Mouse (Mus musculus): ENCODE results near the gene Idi2. TPM values are rescaled to one million over a fixed set of nuclear protein-coding genes. Genes with fewer than 3 reads are reported as not detected.

Gene Idi2
- polyA plus RNA-seq, 1 experiment from 2014 or later = not detected

Small RNA genes within 50 kb of the gene (microRNA-seq; reads per million reads assigned to microRNA genes)
- not detected for gene Gm22750

Other genes with a start within 250 kb of the Idi2 start
- 52.1 and 54.1 TPM in 2 replicates for gene Wdr37, start 81.0 kb upstream of the Idi2 start, polyA plus RNA-seq (2015; fragmentation: Nextera tagmentation; extraction: Ambion mirVana)
- gene Idi1, start 67.4 kb upstream of the Idi2 start, polyA plus RNA-seq (2015; fragmentation: Nextera tagmentation; extraction: Ambion mirVana) = 104 and 106 TPM in 2 replicates
- not detected in 2 replicates for gene Gm9745, start 4.6 kb upstream of the Idi2 start, polyA plus RNA-seq (2015; fragmentation: Nextera tagmentation; extraction: Ambion mirVana)
- 61.0 and 62.6 TPM in 2 replicates for gene Gtpbp4, start 43.2 kb downstream of the Idi2 start, polyA plus RNA-seq (2015; fragmentation: Nextera tagmentation; extraction: Ambion mirVana)
- 37.6 and 38.1 TPM in 2 replicates for gene Larp4b, start 141.0 kb downstream of the Idi2 start, polyA plus RNA-seq (2015; fragmentation: Nextera tagmentation; extraction: Ambion mirVana)